Mouse (Mus musculus): ENCODE data around the gene Gm436. TPM values are rescaled to one million over a fixed set of nuclear protein-coding genes. Genes with fewer than 3 reads are reported as not detected.

Gene Gm436
- not detected for total RNA-seq (2021)

GRCm38 (mm10) chr4:144686268-144686667 is at the start of gene Gm436:
Gene Gm436 (minus strand): TSS chr4:144686368.
- DNase-seq, result no peak

- DNase-seq, result no peak
Measured at GRCm38 (mm10) chr4:144721304-144721703, 35.1 kb upstream of the Gm436 start, which contains the start of gene Gm13178. Gene Gm13178 (minus strand): TSS chr4:144721404.

DNA sequence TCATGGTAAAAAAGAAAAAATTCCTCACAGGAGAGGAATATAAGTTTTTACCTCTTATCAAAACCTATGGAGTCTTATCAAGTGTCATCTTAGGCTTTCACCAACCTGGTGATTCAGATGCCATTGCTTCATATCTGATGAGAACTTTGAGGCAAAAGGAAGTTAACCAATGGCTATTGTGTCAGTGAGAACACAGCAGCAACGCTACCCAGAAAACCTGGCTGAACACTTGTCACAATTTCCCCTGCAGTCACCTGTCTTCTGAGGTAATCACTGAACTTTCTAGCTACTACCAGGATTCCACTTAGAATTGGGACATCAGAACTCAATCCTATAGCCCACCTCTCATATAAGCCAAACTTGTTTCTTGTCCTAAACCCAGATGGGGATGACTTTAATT is 33.5 kb upstream of the Gm436 start:
- no peak for DNase-seq

DNA sequence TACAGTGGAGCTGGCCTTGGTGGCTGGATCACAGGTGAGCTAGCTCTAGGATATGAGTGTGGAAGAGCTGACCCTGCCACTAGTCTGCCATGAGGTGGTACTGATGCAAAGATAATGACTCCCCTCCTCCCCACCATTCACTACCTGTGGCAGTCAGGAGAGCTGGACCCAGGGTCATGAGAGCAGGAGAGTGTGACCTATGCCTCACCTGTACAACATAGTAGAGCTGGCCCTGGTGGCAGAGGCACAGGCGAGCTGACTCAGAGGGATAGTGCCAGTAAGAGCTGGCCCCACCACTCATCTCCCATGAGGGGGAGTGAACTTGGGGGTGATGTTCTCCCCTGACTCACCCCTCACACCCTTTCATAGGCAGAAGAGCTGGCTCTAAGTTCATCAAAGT is 32.1 kb upstream of the Gm436 start:
- DNase-seq, result no peak

DNA sequence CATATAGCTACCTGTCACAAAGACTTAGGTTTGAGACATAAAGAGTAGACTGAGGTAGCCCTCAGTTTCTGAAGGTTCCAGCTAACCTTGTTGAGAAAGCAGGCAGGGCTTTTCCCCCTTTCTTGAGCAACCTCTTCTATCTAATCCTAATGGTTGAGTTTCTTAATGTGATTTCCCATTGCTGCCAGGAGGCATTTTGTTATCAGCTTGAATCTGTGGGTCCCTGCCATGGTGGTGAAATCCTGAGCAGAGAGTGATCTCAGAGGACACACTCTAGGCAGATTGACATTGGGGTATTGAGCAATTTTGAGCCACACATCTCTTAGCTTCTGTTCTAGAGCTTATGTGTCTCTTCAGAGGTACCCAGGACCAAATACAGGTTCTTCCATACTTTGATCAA is 47.9 kb downstream of the Gm436 start:
- DNase-seq, result no peak

Other genes starting within 250 kb of the Gm436 start
- not detected for gene 1700012P22Rik, start 247.6 kb downstream of the Gm436 start, total RNA-seq (2021)
- gene Gm9944, start 233.1 kb downstream of the Gm436 start, total RNA-seq (2021), result not detected
- gene Aadacl3, start 222.6 kb downstream of the Gm436 start, total RNA-seq (2021), result not detected
- not detected for gene 9430007A20Rik, start 166.5 kb downstream of the Gm436 start, total RNA-seq (2021)
- gene Gm13124, start 121.2 kb downstream of the Gm436 start, total RNA-seq (2021), result not detected
- gene Aadacl4, start 72.7 kb downstream of the Gm436 start, total RNA-seq (2021), result not detected
- not detected for gene Gm13178, start 35.0 kb upstream of the Gm436 start, total RNA-seq (2021)
- not detected for gene Gm438, start 100.2 kb upstream of the Gm436 start, total RNA-seq (2021)
- gene Dhrs3, start 206.5 kb upstream of the Gm436 start, total RNA-seq (2021), result 10 to 100 TPM; 40.6 to 50.7 TPM